ENCODE assay signal across 8 mouse cellular contexts in the genomic region with DNA sequence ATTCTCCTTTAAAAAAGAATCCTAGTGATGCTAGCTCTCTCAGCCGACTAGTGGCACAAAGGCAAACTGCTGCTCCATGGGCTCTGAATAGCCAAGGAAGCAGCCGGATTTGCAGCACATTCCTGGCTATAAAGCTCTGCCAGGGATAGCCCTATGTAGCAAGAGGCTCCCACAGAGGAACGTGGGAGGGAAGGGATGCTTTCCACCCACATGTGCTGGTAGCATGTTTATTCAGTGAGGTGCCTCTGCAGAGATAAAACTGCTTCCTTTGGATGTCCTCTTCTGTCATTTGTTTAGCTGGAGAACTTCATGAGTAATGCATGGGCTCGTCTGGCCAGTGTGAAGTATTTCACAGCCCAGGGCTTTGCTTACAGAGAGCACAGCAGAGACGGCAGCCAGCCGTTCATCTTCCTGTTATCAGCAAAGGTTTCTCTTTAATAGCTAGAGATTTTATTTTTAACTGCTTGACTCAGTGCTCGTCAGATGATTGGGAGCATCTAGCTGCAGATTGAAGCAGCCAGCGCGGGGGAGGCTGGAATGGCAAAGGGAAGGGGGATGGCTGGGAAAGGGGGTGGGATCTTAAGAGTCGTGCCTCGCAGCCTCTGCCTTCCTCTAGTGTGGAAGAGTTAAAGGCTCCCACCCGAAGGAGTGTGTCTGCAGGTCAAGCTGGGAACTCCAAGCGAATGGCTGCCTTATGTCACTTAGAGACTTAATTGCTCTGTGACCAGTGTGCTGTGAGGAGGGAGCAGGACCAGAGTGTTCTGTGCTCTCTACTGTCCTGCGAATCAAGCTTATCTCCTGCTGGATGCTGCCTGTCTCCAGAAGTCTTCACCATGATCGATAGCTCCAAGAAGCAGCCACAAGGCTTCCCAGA.
DNase-seq lines count a peak whose midpoint lies in the region; ATAC-seq and TF ChIP-seq lines count a peak whose summit lies in the region.

No protein-coding gene starts in this region.

- TF ChIP-seq EP300 in stomach, postnatal 0 days (optimal IDR thresholded peaks at IDR 0.05): no peak

- no peaks in the 10 kb centered on the region for H3K9me3 ChIP-seq in embryonic facial prominence, embryonic 13.5 days
- H3K9me3 ChIP-seq in limb, embryonic 10.5 days (replicated peaks): no peaks in the 10 kb centered on the region
- H3K9me3 ChIP-seq in midbrain, embryonic 14.5 days (ENCODE audit: control insufficient read depth, low read length): no peaks in the 10 kb centered on the region
- H3K9me3 ChIP-seq in stomach, postnatal 0 days (ENCODE audit: control insufficient read depth, low read length): no peaks in the 10 kb centered on the region

- H3K4me1 ChIP-seq in embryonic facial prominence, embryonic 13.5 days: peaks cover 44% of the 10 kb centered on the region
- peaks cover 23% of the 10 kb centered on the region for H3K4me1 ChIP-seq in limb, embryonic 10.5 days
- peaks cover 7% of the 10 kb centered on the region; the same call in 1 of the 2 replicates for H3K4me1 ChIP-seq in midbrain, embryonic 14.5 days (ENCODE audit: control insufficient read depth, insufficient read depth, low read length)
- peaks cover 2% of the 10 kb centered on the region; the same call in 1 of the 2 replicates for H3K4me1 ChIP-seq in stomach, postnatal 0 days (replicated peaks; ENCODE audit: control insufficient read depth, insufficient read depth)

- no peak for ATAC-seq in embryonic facial prominence, embryonic 13.5 days (ENCODE audit: insufficient number of reproducible peaks, insufficient read depth, low FRiP score, low TSS enrichment, low read depth)
- peak; percentile 75 for ATAC-seq in midbrain, embryonic 14.5 days (ENCODE audit: low FRiP score, low TSS enrichment)
- ATAC-seq in stomach, postnatal 0 days (ENCODE audit: low FRiP score, low TSS enrichment): peak; percentile 73

- TF ChIP-seq CTCF in stomach, postnatal 0 days (IDR thresholded peaks at IDR 0.05; ENCODE audit: low read depth): peak; percentile 81

- peak; percentile 52 for DNase-seq in adrenal gland, postnatal 25 days
- peak; percentile 69 for DNase-seq in heart, adult 8-10 months (ENCODE audit: low spot score)
- peak; percentile 39 to 73 for DNase-seq in kidney, adult 8-10 months
- DNase-seq in limb, embryonic 10.5 days (ENCODE audit: low spot score): peak; percentile 47
- DNase-seq in midbrain, embryonic 14.5 days: peak; percentile 86
- peak; percentile 58 for DNase-seq in stomach, postnatal 0 days (ENCODE audit: low spot score)
- no peak for DNase-seq in c-Kit-positive CD71-positive TER-119-positive erythroid progenitor cells, embryonic 14.5 days (ENCODE audit: low spot score)

- peak overlapping the region; percentile 0; the same call in 1 of the 2 replicates for H3K9ac ChIP-seq in embryonic facial prominence, embryonic 13.5 days
- peak overlapping the region; percentile 34 for H3K9ac ChIP-seq in midbrain, embryonic 14.5 days (replicated peaks; ENCODE audit: low read length)
- H3K9ac ChIP-seq in stomach, postnatal 0 days (ENCODE audit: low read length): no peak overlapping the region

- H3K4me3 ChIP-seq in embryonic facial prominence, embryonic 13.5 days: no peak overlapping the region
- peak overlapping the region; percentile 32 for H3K4me3 ChIP-seq in limb, embryonic 10.5 days
- peak overlapping the region; percentile 30 for H3K4me3 ChIP-seq in midbrain, embryonic 14.5 days (replicated peaks; ENCODE audit: low read depth, low read length)
- peak overlapping the region; percentile 25 for H3K4me3 ChIP-seq in stomach, postnatal 0 days (ENCODE audit: low read depth, low read length)

- 0 out of 2 replicates have a peak overlapping the region, but pooled peaks have one; percentile 3 for H3K27ac ChIP-seq in embryonic facial prominence, embryonic 13.5 days
- no peak overlapping the region; the same call in 1 of the 2 replicates for H3K27ac ChIP-seq in limb, embryonic 10.5 days
- peak overlapping the region; percentile 82 for H3K27ac ChIP-seq in midbrain, embryonic 14.5 days (replicated peaks; ENCODE audit: low read depth, low read length)
- H3K27ac ChIP-seq in stomach, postnatal 0 days (replicated peaks): peak overlapping the region; percentile 61

- H3K27me3 ChIP-seq in embryonic facial prominence, embryonic 13.5 days: no peaks in the 10 kb centered on the region
- no peaks in the 10 kb centered on the region for H3K27me3 ChIP-seq in limb, embryonic 10.5 days (ENCODE audit: low read depth, poor library complexity, severe bottlenecking)
- H3K27me3 ChIP-seq in midbrain, embryonic 14.5 days (ENCODE audit: control insufficient read depth, insufficient read depth, low read length): no peaks in the 10 kb centered on the region
- no peaks in the 10 kb centered on the region for H3K27me3 ChIP-seq in stomach, postnatal 0 days (ENCODE audit: control insufficient read depth, insufficient read depth, low read length)

- 23% methylated on average over 15 of the region's 15 CpGs for WGBS in embryonic facial prominence, embryonic 13.5 days
- 8% methylated on average over 15 of the region's 15 CpGs for WGBS in limb, embryonic 10.5 days
- WGBS in midbrain, embryonic 14.5 days: 19% methylated on average over 15 of the region's 15 CpGs
- WGBS in stomach, postnatal 0 days: 19% methylated on average over 15 of the region's 15 CpGs

- peak overlapping the region; percentile 44 for H3K4me2 ChIP-seq in embryonic facial prominence, embryonic 13.5 days
- peak overlapping the region; percentile 58 for H3K4me2 ChIP-seq in midbrain, embryonic 14.5 days (ENCODE audit: low read length)
- peak overlapping the region; percentile 47 for H3K4me2 ChIP-seq in stomach, postnatal 0 days (replicated peaks; ENCODE audit: low read depth)

- no peaks in the 10 kb centered on the region for H3K36me3 ChIP-seq in embryonic facial prominence, embryonic 13.5 days
- no peaks in the 10 kb centered on the region for H3K36me3 ChIP-seq in limb, embryonic 10.5 days
- H3K36me3 ChIP-seq in midbrain, embryonic 14.5 days (ENCODE audit: control insufficient read depth, insufficient read depth, low read length): no peaks in the 10 kb centered on the region
- H3K36me3 ChIP-seq in stomach, postnatal 0 days (ENCODE audit: control insufficient read depth, insufficient read depth, low read length): no peaks in the 10 kb centered on the region; the same call in 1 of the 2 replicates
